In genomic region chr2:6081108-6081507, GRCm38 (mm10) we compare ENCODE assay signal across 13 mouse cellular contexts. TPM values are rescaled to one million over a fixed set of nuclear protein-coding genes. Genes with fewer than 3 reads are reported as not detected.
A peak's percentile ranks its signal among the peaks of the same experiment; 100 is the strongest.
DNase-seq lines count a peak whose midpoint lies in the region; ATAC-seq lines count a peak whose summit lies in the region.
"Had no signal": no experiment of that assay in that cellular context is flagged by ENCODE, and none has a peak within 500 bp of the region (broad histone marks: within the 10 kb centered on the region; RNA-seq: fewer than 3 reads in every experiment).

No protein-coding gene starts in this region.

- WGBS in midbrain, embryonic 13.5 days, result 75% methylated on average over 8 of the region's 8 CpGs

- no peaks in the 10 kb centered on the region for H3K9me3 ChIP-seq in midbrain, embryonic 13.5 days
- H3K9me3 ChIP-seq: neural tube, embryonic 13.5 days had no signal

- intact Hi-C loops in heart, postnatal 14 days (cut with DNase I), result no loop called here

- H3K4me2 ChIP-seq in midbrain, embryonic 13.5 days (replicated peaks), result no peak overlapping the region
- H3K4me2 ChIP-seq: neural tube, embryonic 13.5 days had no signal

- H3K9ac ChIP-seq in midbrain, embryonic 13.5 days (replicated peaks), result no peak overlapping the region
- H3K9ac ChIP-seq: liver, postnatal 0 days; neural tube, embryonic 13.5 days had no signal

- H3K36me3 ChIP-seq in midbrain, embryonic 13.5 days, result no peaks in the 10 kb centered on the region
- H3K36me3 ChIP-seq: neural tube, embryonic 13.5 days had no signal

- no peak overlapping the region for H3K4me3 ChIP-seq in midbrain, embryonic 13.5 days (replicated peaks)
- H3K4me3 ChIP-seq: neural tube, embryonic 13.5 days had no signal

- peak; percentile 83 for DNase-seq in heart, adult 11 months
- DNase-seq in heart, postnatal 14 days, result no peak
- DNase-seq in urinary bladder, postnatal 14 days (ENCODE audit: low spot score), result peak; percentile 69
- no peak for DNase-seq in urinary bladder, postnatal 10 days (ENCODE audit: low spot score)
- peak; percentile 78 for DNase-seq in lung, postnatal 25 days (ENCODE audit: low spot score)
- DNase-seq in spleen, postnatal 4 days (ENCODE audit: low spot score in 2 of 2), result no peak
- DNase-seq in retina, embryonic 14.5 days (ENCODE audit: low spot score), result no peak
- DNase-seq: heart, postnatal 4 days; left cerebral cortex, postnatal 4 days; liver, postnatal 0 days had no signal

- ATAC-seq in midbrain, embryonic 13.5 days, result no peak
- ATAC-seq: liver, postnatal 0 days; midbrain, embryonic 16.5 days had no signal

- no peak overlapping the region for H3K27ac ChIP-seq in midbrain, embryonic 13.5 days
- H3K27ac ChIP-seq: neural tube, embryonic 13.5 days had no signal

- no peaks in the 10 kb centered on the region for H3K4me1 ChIP-seq in midbrain, embryonic 13.5 days (replicated peaks)
- H3K4me1 ChIP-seq: neural tube, embryonic 13.5 days had no signal

- no peaks in the 10 kb centered on the region for H3K27me3 ChIP-seq in midbrain, embryonic 13.5 days
- H3K27me3 ChIP-seq: neural tube, embryonic 13.5 days had no signal

RNA-seq across cellular contexts. Expression of gene Proser2, which starts 48.9 kb away (rescaled TPM):
- total RNA-seq in heart, postnatal 14 days (2021), result 10 to 100 TPM; 19.6 to 28.0 TPM
- polyA plus RNA-seq in midbrain, embryonic 13.5 days (2015; fragmentation: Nextera tagmentation; extraction: Ambion mirVana), result 3.3 and 3.4 TPM in 2 replicates

Comparison
In these comparisons a context has a peak if more than half of its experiments do, and no peak if none do; other contexts are left out.
1. DNase-seq: peak in heart, adult 11 months (single experiment), urinary bladder, postnatal 14 days (single experiment) and lung, postnatal 25 days (single experiment); none in heart, postnatal 14 days (0 of 2), urinary bladder, postnatal 10 days (single experiment), spleen, postnatal 4 days (0 of 2) and retina, embryonic 14.5 days (single experiment).